Mouse (Mus musculus) liver, embryonic 16.5 days (tissue): Measurements from ENCODE around the gene Speer4a. TPM values are rescaled to one million over a fixed set of nuclear protein-coding genes. Genes with fewer than 3 reads are reported as not detected.
A peak's percentile ranks its signal among the peaks of the same experiment; 100 is the strongest.
"Not testable (repeated sequence)": the region's sequence is repeated elsewhere in the genome, so short reads cannot be mapped to it uniquely, and the experiment has no call there.

Source experiments
- ATAC-seq: fragments of 200-750 bp; cut with Nextera tagmentation; 2 replicates; pipeline ENCODE4 v1.8.0; 2017; ENCODE audit warnings: low read depth, mild to moderate bottlenecking, moderate number of reproducible peaks, moderate library complexity
- H3K27ac ChIP-seq: fragments of 300-500 bp; sonication (generic); 2 replicates; pipeline ENCODE4 v1.5.1; 2014; ENCODE audit warnings: mild to moderate bottlenecking, low read length
- H3K27me3 ChIP-seq: fragments of 300-500 bp; sonication (generic); 2 replicates; pipeline ENCODE4 v1.6.1; 2014; ENCODE audit warnings: low read depth, low read length, mixed read lengths; ENCODE audit not compliant: control insufficient read depth, insufficient read depth
- H3K36me3 ChIP-seq: fragments of 300-500 bp; sonication (generic); 2 replicates; pipeline ENCODE4 v1.6.1; 2014; ENCODE audit warnings: mild to moderate bottlenecking; ENCODE audit not compliant: control insufficient read depth, insufficient read depth
- H3K4me1 ChIP-seq: fragments of 300-500 bp; sonication (generic); 2 replicates; pipeline ENCODE4 v1.6.1; 2014; ENCODE audit warnings: low read depth, low read length, mixed read lengths; ENCODE audit not compliant: control insufficient read depth
- H3K4me2 ChIP-seq: fragments of 300-500 bp; sonication (generic); 2 replicates; pipeline ENCODE4 v1.6.1; 2014; ENCODE audit warnings: low read depth, low read length, mixed read lengths
- H3K4me3 ChIP-seq: fragments of 300-500 bp; sonication (generic); 2 replicates; pipeline ENCODE4 v1.5.1; 2014; ENCODE audit warnings: low read depth, mild to moderate bottlenecking, low read length
- H3K9ac ChIP-seq: fragments of 300-500 bp; sonication (generic); 2 replicates; pipeline ENCODE4 v1.6.1; 2014; ENCODE audit warnings: low read depth, low read length
- H3K9me3 ChIP-seq: fragments of 300-500 bp; sonication (generic); replicated peaks from 2 replicates; pipeline ENCODE4 v1.6.1; 2016; ENCODE audit warnings: low read length; ENCODE audit not compliant: control insufficient read depth
- WGBS: fragments of 180-500 bp; shearing (Covaris S2); extraction: QIAGEN DNeasy Blood & Tissue Kit; methylation state at CpG from one replicate; pipeline ENCODE4 v1.1.7; 2014; ENCODE audit not compliant: insufficient replicate concordance; 5-methylcytosine and 5-hydroxymethylcytosine counted together
- polyA plus RNA-seq: library from polyadenylated mRNA; unstranded; fragments of >200 nt; fragmentation: Nextera tagmentation; extraction: Ambion mirVana; gene quantifications from 2 replicates; pipeline ENCODE4 v1.2.1, GENCODE M21; 2015

Speer4a gene
- polyA plus RNA-seq: not detected in 2 replicates

DNA sequence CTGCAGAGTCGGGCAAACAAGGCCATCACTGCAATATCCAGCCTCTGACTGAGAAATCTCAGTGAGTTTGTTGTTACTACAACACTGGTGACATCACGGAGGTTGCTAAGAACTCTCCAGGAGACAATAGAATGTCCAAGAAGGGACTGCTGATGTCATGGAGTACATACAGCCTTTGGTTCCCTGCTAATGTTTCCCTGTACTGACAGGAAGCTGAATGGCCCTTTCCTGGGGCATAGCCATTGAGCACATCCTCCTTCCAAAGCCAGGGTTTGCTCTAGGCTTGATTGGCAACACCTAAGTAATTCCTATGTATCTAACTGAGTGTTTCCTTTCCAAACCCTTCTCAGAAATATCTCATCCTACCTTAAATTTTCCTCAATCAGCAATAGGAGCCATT lies at the start of gene Speer4a:
Gene Speer4a, minus strand, starts transcription at position 101 of the 400 bp plus-strand sequence.
- WGBS: 35% methylated on average over 2 of the region's 2 CpGs
- not testable (repeated sequence) for H3K9ac ChIP-seq, ATAC-seq, H3K36me3 ChIP-seq, H3K4me1 ChIP-seq, H3K27me3 ChIP-seq, H3K9me3 ChIP-seq, H3K4me3 ChIP-seq, H3K27ac ChIP-seq, H3K4me2 ChIP-seq

DNA sequence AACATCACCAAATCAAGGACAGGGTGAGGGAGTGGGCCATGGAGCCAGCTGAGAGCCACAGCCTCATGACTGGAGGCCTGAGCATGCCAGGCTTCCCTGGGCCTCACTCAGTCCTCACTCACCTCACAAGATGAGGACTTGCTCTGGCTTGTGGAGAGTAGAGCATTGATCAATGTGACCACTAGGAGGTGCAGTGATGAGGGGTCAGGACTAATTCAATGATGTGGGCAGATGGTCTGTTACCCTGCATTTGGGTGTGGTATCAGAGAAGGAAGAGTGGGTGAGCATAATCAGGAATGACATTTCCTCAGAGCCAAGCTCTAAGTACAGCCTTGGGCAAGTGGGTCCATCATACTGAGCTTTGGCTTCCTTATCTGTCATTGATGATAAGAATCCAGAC lies 39.7 kb upstream of the Speer4a start:
- not testable (repeated sequence) for ATAC-seq, H3K36me3 ChIP-seq, H3K27me3 ChIP-seq, H3K9ac ChIP-seq, H3K4me2 ChIP-seq, H3K9me3 ChIP-seq, H3K4me1 ChIP-seq, H3K27ac ChIP-seq, H3K4me3 ChIP-seq

- 74% methylated on average over 24 of the region's 24 CpGs for WGBS
- Histone ChIP-seq H3K9ac (no peak overlapping the region), H3K27me3 (no peaks in the 10 kb centered on the region), H3K9me3 (no peaks in the 10 kb centered on the region; the same call in none of the 2 replicates), H3K4me2 (no peak overlapping the region), H3K4me1 (no peaks in the 10 kb centered on the region), H3K36me3 (no peaks in the 10 kb centered on the region), H3K4me3 (no peak overlapping the region), H3K27ac (no peak overlapping the region)
- ATAC-seq: no peak
Observed at GRCm38 (mm10) chr5:26070716-26071115, 31.4 kb upstream of the Speer4a start.

GRCm38 (mm10) chr5:26058481-26058880 lies 19.1 kb upstream of the Speer4a start, which contains the start of gene Gm7347:
Gene Gm7347, minus strand, starts transcription at chr5:26058581.
- H3K27me3 ChIP-seq, H3K36me3 ChIP-seq, H3K4me3 ChIP-seq, H3K27ac ChIP-seq, H3K9me3 ChIP-seq, H3K4me2 ChIP-seq, H3K9ac ChIP-seq, ATAC-seq, H3K4me1 ChIP-seq: not testable (repeated sequence)
- no CpG with 5 or more reads among the region's 2 CpGs for WGBS

- not testable (repeated sequence) for ATAC-seq, H3K9ac ChIP-seq, H3K4me3 ChIP-seq, H3K27me3 ChIP-seq, H3K4me1 ChIP-seq, H3K36me3 ChIP-seq, H3K9me3 ChIP-seq, H3K27ac ChIP-seq, H3K4me2 ChIP-seq
- no CpG with 5 or more reads among the region's 3 CpGs for WGBS
Observed at GRCm38 (mm10) chr5:26022816-26023215, 16.5 kb downstream of the Speer4a start, which contains the start of gene Gm5862. Gene Gm5862, minus strand, starts transcription at chr5:26022916.

GRCm38 (mm10) chr5:26007697-26008096 lies 31.7 kb downstream of the Speer4a start:
- H3K9ac ChIP-seq, H3K4me2 ChIP-seq, H3K27ac ChIP-seq, H3K36me3 ChIP-seq, H3K4me3 ChIP-seq, H3K9me3 ChIP-seq, H3K4me1 ChIP-seq, ATAC-seq, H3K27me3 ChIP-seq: not testable (repeated sequence)
- WGBS: 51% methylated on average over 6 of the region's 7 CpGs

DNA sequence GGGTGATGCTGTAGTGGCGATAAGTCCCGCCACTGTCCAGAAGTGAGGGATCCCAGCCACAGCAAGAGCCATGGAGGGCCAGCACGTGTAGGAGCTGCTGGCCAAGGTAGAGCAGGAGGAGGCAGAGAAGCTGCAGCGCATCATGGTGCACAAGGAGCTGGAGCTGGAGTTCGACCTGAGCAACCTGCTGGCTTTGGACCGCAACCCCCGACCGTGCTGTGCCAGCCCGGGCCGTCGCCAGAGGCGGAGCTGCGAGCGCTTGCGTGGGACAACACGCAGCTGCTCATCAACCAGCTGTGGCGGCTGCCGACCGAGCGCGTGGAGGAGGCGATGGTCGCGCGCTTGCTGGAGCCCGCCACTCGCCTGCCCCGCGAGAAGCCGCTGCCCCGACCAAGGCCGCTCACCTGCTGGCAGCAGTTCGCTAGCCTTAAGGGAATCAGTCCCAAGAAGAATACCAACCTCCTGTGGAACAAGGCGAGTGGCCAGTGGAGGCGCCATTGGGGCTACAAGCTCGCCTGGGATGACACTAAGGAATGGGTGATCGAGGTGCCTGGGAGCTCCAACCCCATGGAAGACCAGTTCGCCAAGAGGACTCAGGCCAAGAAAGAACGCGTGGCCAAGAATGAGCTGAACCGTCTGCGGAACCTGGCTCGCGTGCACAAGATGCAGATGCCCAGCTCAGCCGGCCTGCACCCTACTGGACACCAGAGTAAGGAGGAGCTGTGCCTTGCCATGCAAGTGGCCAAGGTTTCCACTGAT lies 32.2 kb downstream of the Speer4a start:
- 17% methylated on average over 37 of the region's 45 CpGs for WGBS
- not testable (repeated sequence) for H3K9me3 ChIP-seq, H3K27ac ChIP-seq, H3K36me3 ChIP-seq, H3K4me1 ChIP-seq, H3K9ac ChIP-seq, H3K27me3 ChIP-seq
- ATAC-seq: 0 out of 2 replicates have a peak, but pooled peaks have one; percentile 24
- Histone ChIP-seq H3K4me2 (0 out of 2 replicates have a peak overlapping the region, but pooled peaks have one; percentile 27), H3K4me3 (0 out of 2 replicates have a peak overlapping the region, but pooled peaks have one; percentile 17)

DNA sequence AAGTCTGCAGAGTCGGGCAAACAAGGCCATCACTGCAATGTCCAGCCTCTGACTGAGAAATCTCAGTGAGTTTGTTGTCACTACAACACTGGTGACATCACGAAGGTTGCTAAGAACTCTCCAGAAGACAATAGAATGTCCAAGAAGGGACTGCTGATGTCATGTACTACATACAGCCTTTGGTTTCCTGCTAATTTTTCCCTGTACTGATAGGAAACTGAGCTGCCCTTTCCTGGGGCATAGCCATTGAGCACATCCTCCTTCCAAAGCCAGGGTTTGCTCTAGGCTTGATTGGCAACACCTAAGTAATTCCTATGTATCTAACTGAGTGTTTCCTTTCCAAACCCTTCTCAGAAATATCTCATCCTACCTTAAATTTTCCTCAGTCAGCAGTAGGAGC lies 34.7 kb downstream of the Speer4a start, which contains the start of gene Gm1979:
Gene Gm1979, minus strand, starts transcription at position 101 of the 400 bp plus-strand sequence.
- not testable (repeated sequence) for H3K27ac ChIP-seq, H3K4me2 ChIP-seq, H3K36me3 ChIP-seq, H3K4me3 ChIP-seq, ATAC-seq, H3K9me3 ChIP-seq, H3K4me1 ChIP-seq, H3K27me3 ChIP-seq, H3K9ac ChIP-seq
- WGBS: 58% methylated on average over 1 of the region's 2 CpGs

DNA sequence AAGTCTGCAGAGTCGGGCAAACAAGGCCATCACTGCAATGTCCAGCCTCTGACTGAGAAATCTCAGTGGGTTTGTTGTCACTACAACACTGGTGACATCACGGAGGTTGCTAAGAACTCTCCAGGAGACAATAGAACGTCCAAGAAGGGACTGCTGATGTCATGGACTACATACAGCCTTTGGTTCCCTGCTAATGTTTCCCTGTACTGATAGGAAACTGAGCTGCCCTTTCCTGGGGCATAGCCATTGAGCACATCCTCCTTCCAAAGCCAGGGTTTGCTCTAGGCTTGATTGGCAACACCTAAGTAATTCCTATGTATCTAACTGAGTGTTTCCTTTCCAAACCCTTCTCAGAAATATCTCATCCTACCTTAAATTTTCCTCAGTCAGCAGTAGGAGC lies 50.8 kb downstream of the Speer4a start, which contains the start of gene Gm21698:
Gene Gm21698, minus strand, starts transcription at position 101 of the 400 bp plus-strand sequence.
- no CpG with 5 or more reads among the region's 3 CpGs for WGBS
- not testable (repeated sequence) for H3K36me3 ChIP-seq, H3K27me3 ChIP-seq, H3K4me1 ChIP-seq, H3K4me2 ChIP-seq, H3K9ac ChIP-seq, H3K4me3 ChIP-seq, H3K27ac ChIP-seq, H3K9me3 ChIP-seq, ATAC-seq
